Mouse (Mus musculus) T-helper 1 cell (primary cell): ENCODE results near the gene Ufsp1.
"Not testable (repeated sequence)": the region's sequence is repeated elsewhere in the genome, so short reads cannot be mapped to it uniquely, and the experiment has no call there.

Experiments
- in situ Hi-C: fragments of 300-600 bp; cut with MboI, MseI; formaldehyde crosslinking; loops from one replicate; pipeline ENCODE4 v1.15.1; 2025; ENCODE audit warnings: high pct_unique_total_duplicates

Ufsp1 gene

GRCm38 (mm10) chr5:137293839-137294743 is at the start of gene Ufsp1:
Gene Ufsp1 (plus strand): TSS chr5:137294629.
- in situ Hi-C loops = loop anchor here (5.0 to 10.0 kb wide), 2 partner anchors 372 to 1589 kb away; no protein-coding TSS in a partner anchor

- in situ Hi-C loops = loop anchor here (10.0 kb wide), 1 partner anchor 449 kb away; no protein-coding TSS in a partner anchor
Measured at GRCm38 (mm10) chr5:137263897-137264720, 30.3 kb upstream of the Ufsp1 start.

GRCm38 (mm10) chr5:137264787-137265186 is 29.6 kb upstream of the Ufsp1 start:
- in situ Hi-C loops = loop anchor here (5.0 to 10.0 kb wide), 2 partner anchors 72 to 450 kb away; no protein-coding TSS in a partner anchor

- in situ Hi-C loops = loop anchor here (5.0 to 10.0 kb wide), 2 partner anchors 76 to 454 kb away; no protein-coding TSS in a partner anchor
Measured at GRCm38 (mm10) chr5:137268131-137268910, 26.1 kb upstream of the Ufsp1 start.

- in situ Hi-C loops = no loop called here
Measured at GRCm38 (mm10) chr5:137277360-137278342, 16.8 kb upstream of the Ufsp1 start.

- in situ Hi-C loops = not testable (repeated sequence)
Measured at GRCm38 (mm10) chr5:137284411-137284810, 10.0 kb upstream of the Ufsp1 start.

- in situ Hi-C loops = loop anchor here (5.0 kb wide), 1 partner anchor 128 kb away; no protein-coding TSS in a partner anchor
Measured at GRCm38 (mm10) chr5:137285045-137285444, 9.4 kb upstream of the Ufsp1 start.

GRCm38 (mm10) chr5:137285986-137286385 is 8.4 kb upstream of the Ufsp1 start:
- in situ Hi-C loops = loop anchor here (5.0 kb wide), 1 partner anchor 129 kb away; no protein-coding TSS in a partner anchor

GRCm38 (mm10) chr5:137286655-137287031 is 7.8 kb upstream of the Ufsp1 start:
- in situ Hi-C loops = loop anchor here (5.0 kb wide), 1 partner anchor 129 kb away; no protein-coding TSS in a partner anchor

- in situ Hi-C loops = loop anchor here (5.0 kb wide), 1 partner anchor 130 kb away; no protein-coding TSS in a partner anchor
Measured at GRCm38 (mm10) chr5:137287032-137287952, 7.1 kb upstream of the Ufsp1 start, which contains the start of gene Ache. Gene Ache (plus strand): TSS chr5:137287519.

GRCm38 (mm10) chr5:137287953-137288743 is 6.3 kb upstream of the Ufsp1 start:
- in situ Hi-C loops = loop anchor here (5.0 kb wide), 1 partner anchor 131 kb away; no protein-coding TSS in a partner anchor

GRCm38 (mm10) chr5:137288999-137289470 is 5.4 kb upstream of the Ufsp1 start:
- in situ Hi-C loops = loop anchor here (5.0 kb wide), 1 partner anchor 132 kb away; no protein-coding TSS in a partner anchor

- in situ Hi-C loops = loop anchor here (5.0 to 10.0 kb wide), 3 partner anchors 132 to 1585 kb away; no protein-coding TSS in a partner anchor
Measured at GRCm38 (mm10) chr5:137289591-137290365, 4.7 kb upstream of the Ufsp1 start.

- in situ Hi-C loops = loop anchor here (5.0 to 10.0 kb wide), 2 partner anchors 368 to 1586 kb away; no protein-coding TSS in a partner anchor
Measured at GRCm38 (mm10) chr5:137290677-137291076, 3.8 kb upstream of the Ufsp1 start.

GRCm38 (mm10) chr5:137291381-137291926 is 3.0 kb upstream of the Ufsp1 start:
- in situ Hi-C loops = loop anchor here (5.0 to 10.0 kb wide), 2 partner anchors 369 to 1587 kb away; no protein-coding TSS in a partner anchor

GRCm38 (mm10) chr5:137293282-137293681 is 1.1 kb upstream of the Ufsp1 start:
- in situ Hi-C loops = loop anchor here (5.0 to 10.0 kb wide), 2 partner anchors 371 to 1588 kb away; no protein-coding TSS in a partner anchor
